Mouse (Mus musculus) erythroblast, adult 5-6 weeks (primary cell): ENCODE measurements at regions not wholly inside any gene's neighbourhood (a gene's known extent, or its start where the extent isn't known, plus 50 kb on each side); places are given as distances from the start of the nearest gene placed in this dataset.

Experiments
- ATAC-seq: replicated peaks from 2 replicates; pipeline ENCODE4 v1.8.0; 2016; ENCODE audit warnings: moderate number of reproducible peaks, mild to moderate bottlenecking, moderate TSS enrichment, inconsistent platforms; ENCODE audit not compliant: poor library complexity, low FRiP score, severe bottlenecking

GRCm38 (mm10) chr10:17230040-17230818 is 492.8 kb upstream of the Cited2 start:
- ATAC-seq = no peak

- no peak for ATAC-seq
These were observed 486.9 kb upstream of the Cited2 start for GRCm38 (mm10) chr10:17235955-17236650.

- no peak for ATAC-seq
These were observed 486.3 kb upstream of the Cited2 start for GRCm38 (mm10) chr10:17236761-17237160.

GRCm38 (mm10) chr10:17237463-17237862 is 485.6 kb upstream of the Cited2 start:
- no peak for ATAC-seq

- ATAC-seq = no peak
These were observed 484.8 kb upstream of the Cited2 start for GRCm38 (mm10) chr10:17237918-17238850.

GRCm38 (mm10) chr10:17248270-17248669 is 474.7 kb upstream of the Cited2 start:
- no peak for ATAC-seq

- no peak for ATAC-seq
These were observed 470.0 kb upstream of the Cited2 start for GRCm38 (mm10) chr10:17253040-17253439.

- no peak for ATAC-seq
These were observed 462.9 kb upstream of the Cited2 start for GRCm38 (mm10) chr10:17260154-17260553.

GRCm38 (mm10) chr10:17260615-17261014 is 462.4 kb upstream of the Cited2 start:
- no peak for ATAC-seq

- ATAC-seq = no peak
These were observed 461.7 kb upstream of the Cited2 start for GRCm38 (mm10) chr10:17261192-17261824.

- ATAC-seq = no peak
These were observed 461.2 kb upstream of the Cited2 start for GRCm38 (mm10) chr10:17261825-17262205.

GRCm38 (mm10) chr10:17272646-17273045 is 450.4 kb upstream of the Cited2 start:
- ATAC-seq = no peak

GRCm38 (mm10) chr10:17273855-17274254 is 449.2 kb upstream of the Cited2 start:
- ATAC-seq = no peak

GRCm38 (mm10) chr10:17275214-17275613 is 447.8 kb upstream of the Cited2 start:
- no peak for ATAC-seq

GRCm38 (mm10) chr10:17277911-17278310 is 445.1 kb upstream of the Cited2 start:
- no peak for ATAC-seq

GRCm38 (mm10) chr10:17284858-17285257 is 438.2 kb upstream of the Cited2 start:
- ATAC-seq = no peak

GRCm38 (mm10) chr10:17287141-17287540 is 435.9 kb upstream of the Cited2 start:
- no peak for ATAC-seq

- ATAC-seq = no peak
These were observed 434.8 kb upstream of the Cited2 start for GRCm38 (mm10) chr10:17288231-17288630.

- ATAC-seq = no peak
These were observed 430.7 kb upstream of the Cited2 start for GRCm38 (mm10) chr10:17292331-17292730.

GRCm38 (mm10) chr10:17294440-17294839 is 428.6 kb upstream of the Cited2 start:
- no peak for ATAC-seq
